Mouse (Mus musculus) layer of hippocampus, adult 2 months (tissue): Measurements from ENCODE around the gene Rimkla. TPM values are rescaled to one million over a fixed set of nuclear protein-coding genes. Genes with fewer than 3 reads are reported as not detected.
"Not testable (repeated sequence)": the region's sequence is repeated elsewhere in the genome, so short reads cannot be mapped to it uniquely, and the experiment has no call there.

Source experiments
- DNase-seq, 2 experiments: peaks; one replicate each; pipeline ENCODE4 v3.0.0; 2022; ENCODE audit warnings: low spot score in 2 of 2
- H3K27ac ChIP-seq: fragments of 200-600 bp; 2 replicates; pipeline ENCODE4 v1.8.1; 2022
- H3K4me3 ChIP-seq: fragments of 200-600 bp; 2 replicates; pipeline ENCODE4 v1.8.1; 2022; ENCODE audit warnings: mild to moderate bottlenecking
- CTCF ChIP-seq: fragments of 200-600 bp; conservative IDR thresholded peaks from 2 replicates; pipeline ENCODE4 v1.8.1; 2022; ENCODE audit warnings: antibody characterized with exemption, mild to moderate bottlenecking, moderate library complexity
- long read RNA-seq, 2 experiments: library from polyadenylated mRNA; stranded (forward); transcript quantifications; one replicate each; pipeline ENCODE4 v2.0.0; 2021; ENCODE audit warnings: borderline mapping rate in 2 of 2
- total RNA-seq, 2 experiments: library from RNA; stranded (reverse); gene quantifications; 2 replicates each; pipeline ENCODE4 v1.2.3; 2021

Gene Rimkla
- 10 to 100 TPM; 13.3 to 14.1 TPM for total RNA-seq
- long read RNA-seq, experiment 1, full-length matches to known transcripts = 1 of 13 reads
- long read RNA-seq, experiment 1, partial matches to known transcripts = 5 of 13 reads
- long read RNA-seq, experiment 1, other reads (novel, unspliced or antisense) = 7 of 13 reads
- long read RNA-seq, experiment 2, full-length matches to known transcripts = 5 of 18 reads
- long read RNA-seq, experiment 2, partial matches to known transcripts = 1 of 18 reads
- long read RNA-seq, experiment 2, other reads (novel, unspliced or antisense) = 12 of 18 reads

DNA sequence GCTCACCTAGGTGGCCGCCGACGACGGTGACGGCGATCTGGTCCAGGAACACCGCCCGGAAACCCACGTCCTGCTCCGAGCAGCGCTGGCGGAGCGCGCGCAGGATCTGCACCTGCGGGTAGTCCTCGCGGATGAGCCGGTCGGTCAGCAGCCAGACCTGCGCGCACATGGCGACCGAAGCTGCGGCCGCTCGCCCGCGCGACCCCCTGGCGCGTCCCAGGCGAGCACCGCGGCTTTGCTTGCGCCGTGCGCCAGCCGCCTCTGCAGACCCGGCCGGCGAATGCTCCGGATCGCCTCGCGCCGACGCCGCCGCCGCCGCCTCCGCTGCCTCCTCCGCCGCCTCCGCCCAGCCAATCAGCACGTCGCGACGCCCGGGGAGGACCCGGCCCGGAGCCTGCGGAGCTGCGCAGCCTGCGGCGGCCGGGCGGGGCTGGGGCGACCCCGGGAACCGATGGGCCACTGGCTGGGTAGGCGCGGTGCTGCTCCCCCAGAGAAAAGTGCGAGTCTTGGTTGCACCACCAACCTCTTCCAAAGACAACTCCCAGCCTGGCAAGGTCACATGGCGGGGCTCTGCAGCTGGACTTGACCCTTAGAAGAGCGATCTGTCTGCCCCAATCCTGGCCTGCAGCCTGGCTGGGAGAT, at the start of gene Rimkla:
Gene Rimkla, minus strand, starts transcription at position 338 of the 642 bp plus-strand sequence.
- peak; percentile 48 to 62 for DNase-seq
- Histone ChIP-seq H3K27ac (peak within 1 kb of the TSS; percentile 88), H3K4me3 (peak within 1 kb of the TSS; percentile 74)
- TF ChIP-seq CTCF = no peak

DNA sequence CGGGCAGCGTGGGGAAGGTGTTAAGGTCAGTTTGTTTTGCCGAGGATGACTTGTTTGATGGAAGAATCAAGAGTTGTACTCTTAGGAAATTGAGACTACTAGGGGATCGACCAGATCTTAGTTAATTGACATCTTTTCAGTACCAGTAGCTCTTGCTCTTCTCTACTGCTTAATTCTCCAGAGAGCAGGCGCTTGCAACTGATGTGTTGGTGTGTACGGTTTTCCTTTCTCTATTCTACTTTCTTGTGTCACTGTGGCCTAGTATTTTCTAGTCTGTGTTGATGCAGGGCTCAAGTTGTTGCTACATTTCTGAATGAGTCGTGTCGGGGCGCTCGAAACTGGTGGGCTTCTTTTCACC, 48.1 kb upstream of the Rimkla start:
- Histone ChIP-seq H3K4me3 (peak overlapping the region; percentile 88), H3K27ac (peak overlapping the region; percentile 99)
- TF ChIP-seq CTCF = no peak
- DNase-seq = no peak

DNA sequence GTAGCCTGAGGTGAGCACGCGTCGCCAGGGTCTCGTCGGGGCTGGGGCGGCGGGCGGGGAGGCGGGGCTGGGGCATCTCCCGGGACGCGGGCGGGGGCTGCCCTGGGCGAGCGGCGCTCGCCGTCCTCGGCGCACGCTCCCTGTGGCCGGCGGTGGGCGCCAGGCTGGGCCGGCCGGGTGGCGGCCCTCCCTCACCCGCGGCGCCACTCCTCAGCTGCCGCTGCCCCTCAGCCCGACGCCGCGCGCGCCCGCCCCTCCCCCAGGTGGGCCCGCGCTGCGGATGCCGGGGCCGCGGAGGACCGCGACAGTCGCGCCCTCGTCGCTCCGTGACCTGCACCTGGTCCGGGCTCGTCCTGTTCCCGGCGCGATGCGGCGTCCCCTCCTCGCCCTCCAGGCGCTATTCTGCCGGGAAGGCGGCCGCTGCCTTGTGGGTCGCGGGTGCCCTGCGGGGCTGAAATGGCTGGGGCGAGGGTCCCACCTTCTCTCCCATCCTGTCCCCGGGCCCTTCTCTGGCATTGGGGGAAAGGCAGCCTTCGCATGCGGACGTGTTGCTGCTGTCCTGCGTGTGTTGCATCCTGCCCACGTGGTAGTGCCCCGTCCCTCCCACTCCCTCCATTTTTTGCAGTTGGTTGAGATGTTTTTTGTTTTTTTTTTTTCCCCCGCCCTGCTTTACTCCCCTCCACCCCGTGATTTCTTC, 47.6 kb upstream of the Rimkla start:
- TF ChIP-seq CTCF = no peak
- peak; percentile 34 to 40 for DNase-seq
- H3K4me3 ChIP-seq = peak overlapping the region; percentile 88
- H3K27ac ChIP-seq = peak overlapping the region; percentile 99

DNA sequence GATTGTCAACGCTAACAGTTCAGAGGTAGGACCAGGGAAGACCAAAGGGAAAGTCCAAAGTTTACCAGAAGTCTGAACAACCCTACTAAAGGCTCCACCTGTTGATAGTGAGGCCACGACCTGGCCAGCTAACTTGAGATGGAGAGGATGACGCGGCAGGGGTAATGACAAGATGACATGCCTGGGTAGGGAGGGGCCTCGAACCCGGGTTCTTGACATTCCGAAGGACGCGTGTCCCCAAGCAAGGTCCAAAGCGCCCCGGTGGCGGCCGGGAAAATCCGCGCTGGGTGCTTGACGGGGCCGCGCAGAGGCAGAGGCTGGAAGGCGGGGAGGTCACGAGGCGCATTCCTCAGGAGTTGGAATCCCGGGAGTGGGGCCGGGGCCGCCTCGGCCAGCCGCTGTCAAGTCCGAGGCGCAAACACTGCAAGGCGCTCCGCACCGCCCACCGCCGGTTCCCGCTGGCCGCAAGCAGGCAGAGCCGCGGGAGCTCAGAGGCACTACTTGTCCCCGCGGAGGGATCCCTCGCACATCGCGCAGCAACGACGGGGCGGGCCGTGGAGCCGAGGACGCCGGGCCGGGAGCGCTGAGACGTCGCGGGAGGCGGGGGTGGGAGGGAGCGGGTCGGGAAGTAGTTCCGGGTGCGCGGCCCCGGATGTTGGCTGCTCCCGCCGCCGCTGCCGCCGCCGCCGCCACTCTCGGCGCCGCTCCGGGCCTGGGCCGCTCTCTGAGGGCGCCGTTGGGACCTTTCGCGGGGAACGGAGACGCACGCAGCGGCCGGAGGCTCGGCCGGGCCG, 46.8 kb upstream of the Rimkla start, which contains the start of gene Frg2f1:
Gene Frg2f1, minus strand, starts transcription at position 499 of the 794 bp plus-strand sequence.
- Histone ChIP-seq H3K27ac (peak within 1 kb of the TSS; percentile 99), H3K4me3 (peak within 1 kb of the TSS; percentile 88)
- TF ChIP-seq CTCF = no peak
- DNase-seq = peak; percentile 93 to 94

DNA sequence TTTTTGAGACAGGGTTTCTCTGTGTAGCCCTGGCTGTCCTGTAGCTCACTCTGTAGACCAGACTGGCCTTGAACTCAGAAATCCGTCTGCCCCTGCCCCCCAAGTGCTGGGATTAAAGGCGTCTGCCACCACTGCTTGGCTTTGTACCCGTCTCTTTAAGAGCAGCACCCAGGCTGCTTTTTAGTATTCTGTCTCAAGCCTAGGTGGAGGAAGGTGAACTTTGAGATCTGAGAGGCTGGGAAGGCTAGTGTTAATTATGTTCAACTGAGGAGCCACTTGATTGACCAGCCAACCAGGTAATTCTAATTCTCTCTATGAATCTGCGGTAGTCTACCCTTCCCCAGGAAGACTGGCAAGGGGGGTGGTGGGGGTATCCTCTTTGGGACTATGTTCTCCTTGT, 45.0 kb upstream of the Rimkla start:
- H3K27ac ChIP-seq = no peak overlapping the region
- no peak for TF ChIP-seq CTCF

DNA sequence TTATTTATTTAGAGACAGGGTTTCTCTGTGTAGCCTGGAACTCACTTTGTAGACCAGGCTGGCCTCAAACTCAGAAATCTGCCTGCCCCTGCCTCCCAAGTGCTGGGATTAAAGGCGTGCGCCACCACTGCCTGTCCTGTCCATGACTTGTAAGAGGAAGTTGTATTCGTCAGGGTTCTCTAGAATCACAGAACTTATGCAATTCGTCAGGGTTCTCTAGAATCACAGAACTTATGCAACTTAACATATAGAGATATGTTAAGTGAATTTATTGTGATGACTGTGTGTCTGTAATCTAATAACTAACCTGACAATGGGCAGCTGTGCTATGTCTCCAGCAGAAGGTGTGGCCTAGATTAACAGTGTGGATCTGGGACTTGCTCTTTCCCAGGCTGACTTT, 44.2 kb upstream of the Rimkla start, which contains the start of gene Foxj3:
Gene Foxj3, plus strand, starts transcription at position 390 of the 400 bp plus-strand sequence.
- DNase-seq, H3K4me3 ChIP-seq: not testable (repeated sequence)
- peak within 1 kb of the TSS; percentile 46; the same call in 1 of the 2 replicates for H3K27ac ChIP-seq

More for the DNA sequence above, 45.0 kb upstream of the Rimkla start:
- H3K4me3 ChIP-seq = no peak overlapping the region
- no peak for DNase-seq

DNA sequence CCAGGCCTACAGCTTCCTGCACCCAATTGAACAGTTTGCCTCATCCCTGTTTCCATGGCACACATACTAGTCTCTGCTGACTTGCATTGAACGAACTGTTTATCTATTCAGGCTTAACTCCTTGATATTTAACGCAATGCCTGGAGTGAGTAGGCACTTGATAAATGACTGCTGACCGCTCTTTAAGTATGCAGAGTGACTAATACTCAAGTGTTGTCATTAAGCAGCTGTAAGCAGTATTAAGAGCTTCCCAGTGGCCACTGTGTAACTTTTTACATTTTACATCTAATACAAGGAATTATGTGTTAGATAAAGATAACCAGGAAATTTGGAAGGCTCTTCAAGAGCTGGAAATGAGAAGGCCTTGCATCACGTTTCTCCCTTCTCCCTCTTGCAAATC, 42.7 kb upstream of the Rimkla start:
- H3K27ac ChIP-seq = peak overlapping the region; percentile 46; the same call in 1 of the 2 replicates
- H3K4me3 ChIP-seq = no peak overlapping the region
- no peak for DNase-seq
- TF ChIP-seq CTCF = no peak

DNA sequence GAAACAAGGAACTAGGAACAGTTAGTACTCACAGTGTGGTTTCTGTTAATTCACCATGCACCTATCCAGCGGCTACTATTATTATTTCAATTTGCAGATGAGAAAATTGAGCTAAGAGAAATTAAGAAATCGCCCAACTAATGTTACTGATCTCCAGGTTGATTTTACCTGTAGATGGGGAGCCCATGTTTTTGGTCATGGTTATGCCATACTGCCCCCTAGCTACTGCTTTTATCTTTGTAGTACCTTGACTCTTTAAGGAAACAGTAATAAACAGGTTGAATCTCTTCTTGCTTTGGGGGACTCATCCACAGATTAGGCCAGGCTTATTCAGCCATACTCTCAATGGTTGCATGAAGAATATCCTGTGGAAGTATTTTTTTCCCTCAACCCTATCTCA, 39.4 kb upstream of the Rimkla start:
- peak; percentile 78 for TF ChIP-seq CTCF
- no peak overlapping the region for H3K27ac ChIP-seq
- H3K4me3 ChIP-seq = no peak overlapping the region
- no peak for DNase-seq

DNA sequence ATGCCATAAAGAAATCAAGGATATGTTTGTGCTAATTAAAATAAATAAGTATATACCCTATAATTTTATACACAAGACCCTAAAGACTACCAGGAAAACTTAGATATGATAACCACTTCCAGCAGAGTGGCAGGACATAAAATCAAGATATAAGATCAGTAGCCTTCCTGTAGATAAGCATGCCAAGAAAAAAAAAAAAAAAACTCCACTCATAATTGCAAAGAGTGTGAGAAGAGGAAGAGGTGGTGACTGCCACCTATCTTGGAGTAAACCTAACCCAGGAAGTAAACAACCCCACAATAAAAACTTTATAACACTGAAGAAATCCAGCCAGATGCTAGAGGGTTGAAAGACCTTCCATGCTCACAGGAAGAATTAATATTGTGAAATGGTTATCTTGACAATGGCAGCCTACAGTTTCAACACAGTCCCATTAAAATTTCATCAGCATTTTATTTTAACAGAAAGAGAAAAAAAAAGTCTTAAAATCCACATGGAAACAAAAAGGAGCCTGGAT, 34.0 kb upstream of the Rimkla start:
- H3K4me3 ChIP-seq = no peak overlapping the region
- no peak overlapping the region for H3K27ac ChIP-seq
- DNase-seq = no peak
- TF ChIP-seq CTCF = no peak

DNA sequence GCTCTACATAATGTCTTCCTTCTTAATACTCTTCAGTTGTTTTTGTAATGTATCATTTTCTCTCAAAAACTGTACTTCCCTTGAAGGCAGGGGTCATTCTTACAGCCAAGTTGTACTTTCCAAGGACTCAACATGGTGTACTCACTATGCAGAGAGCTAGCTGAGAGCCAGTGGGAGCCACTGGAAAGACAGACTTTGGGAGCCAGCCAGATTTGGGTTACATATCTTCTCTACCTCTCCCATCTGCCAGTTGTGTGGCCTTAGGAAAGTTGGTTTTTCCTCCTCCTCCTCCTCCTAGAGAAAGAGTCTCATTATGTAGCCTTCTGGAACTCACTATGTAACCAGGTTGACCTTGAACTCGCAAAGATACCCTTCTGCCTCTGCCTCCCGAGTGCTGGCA, 32.0 kb upstream of the Rimkla start:
- DNase-seq = no peak
- peak overlapping the region; percentile 90 for H3K27ac ChIP-seq
- no peak for TF ChIP-seq CTCF
- no peak overlapping the region for H3K4me3 ChIP-seq

DNA sequence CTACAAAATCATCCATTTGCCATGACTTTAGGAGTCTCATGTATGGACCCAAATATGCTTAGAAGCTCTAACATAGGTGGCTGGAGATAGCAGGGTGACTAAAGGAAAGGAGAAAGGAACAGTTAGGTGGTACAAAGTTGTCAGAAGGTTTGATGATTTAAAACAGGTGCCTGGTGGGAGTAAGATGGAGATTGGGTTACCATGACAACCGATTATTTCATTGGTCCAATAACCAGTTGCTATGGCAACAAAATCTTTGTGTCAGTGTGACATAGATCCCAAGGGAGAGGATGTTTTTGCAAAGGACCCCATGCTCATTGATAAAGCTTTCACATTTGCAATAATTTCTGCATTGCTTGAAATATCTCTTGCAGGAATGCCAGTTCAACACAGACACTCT, 31.6 kb upstream of the Rimkla start:
- DNase-seq = peak in 1 of 2 experiments; percentile 68
- no peak for TF ChIP-seq CTCF
- Histone ChIP-seq H3K4me3 (no peak overlapping the region), H3K27ac (peak overlapping the region; percentile 90)

DNA sequence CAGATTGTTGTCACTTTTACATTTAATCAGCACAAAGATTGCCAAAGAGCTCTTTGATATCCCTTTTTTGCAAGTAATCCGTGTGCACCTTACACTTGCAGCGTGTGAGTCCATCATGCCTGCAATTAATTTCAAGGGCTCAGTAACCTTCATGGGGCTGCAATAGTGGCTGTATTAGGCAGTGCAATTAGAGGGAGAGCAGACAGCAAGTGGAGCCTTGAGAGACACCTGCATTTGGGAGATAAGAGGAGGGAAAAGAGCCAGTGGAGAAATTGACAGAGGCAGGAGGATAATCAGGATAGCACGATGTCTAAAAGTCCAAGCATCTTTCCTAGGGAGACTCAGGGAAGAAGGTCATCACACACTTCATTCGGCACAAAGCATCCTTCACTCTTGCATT, 31.1 kb upstream of the Rimkla start:
- DNase-seq = no peak
- H3K27ac ChIP-seq = peak overlapping the region; percentile 90
- H3K4me3 ChIP-seq = no peak overlapping the region

More for the DNA sequence above, 31.1 kb upstream of the Rimkla start:
- no peak for TF ChIP-seq CTCF
